Mouse (Mus musculus): ENCODE data around the gene Fam57b. TPM values are rescaled to one million over a fixed set of nuclear protein-coding genes. Genes with fewer than 3 reads are reported as not detected.
"Not testable (repeated sequence)": the region's sequence is repeated elsewhere in the genome, so short reads cannot be mapped to it uniquely, and the experiment has no call there.

Fam57b gene
- polyA plus RNA-seq, 1 experiment from 2014 or later, result 0.29 TPM

GRCm38 (mm10) chr7:126778147-126778546 is 19.3 kb upstream of the Fam57b start:
- no peak for ATAC-seq (ENCODE audit: extremely low read depth, insufficient number of reproducible peaks, low FRiP score, low TSS enrichment)
- 78% methylated on average over 3 of the region's 3 CpGs for WGBS
- Histone ChIP-seq H3K36me3 (peaks cover 19% of the 10 kb centered on the region), H3K4me3 (peak overlapping the region; percentile 81), H3K27me3 (replicated peaks) (no peaks in the 10 kb centered on the region), H3K4me1 (peaks cover 53% of the 10 kb centered on the region), H3K27ac (replicated peaks) (no peak overlapping the region), H3K9me3 (no peaks in the 10 kb centered on the region), H3K9ac (peak overlapping the region; percentile 98), H3K4me2 (peak overlapping the region; percentile 91)

DNA sequence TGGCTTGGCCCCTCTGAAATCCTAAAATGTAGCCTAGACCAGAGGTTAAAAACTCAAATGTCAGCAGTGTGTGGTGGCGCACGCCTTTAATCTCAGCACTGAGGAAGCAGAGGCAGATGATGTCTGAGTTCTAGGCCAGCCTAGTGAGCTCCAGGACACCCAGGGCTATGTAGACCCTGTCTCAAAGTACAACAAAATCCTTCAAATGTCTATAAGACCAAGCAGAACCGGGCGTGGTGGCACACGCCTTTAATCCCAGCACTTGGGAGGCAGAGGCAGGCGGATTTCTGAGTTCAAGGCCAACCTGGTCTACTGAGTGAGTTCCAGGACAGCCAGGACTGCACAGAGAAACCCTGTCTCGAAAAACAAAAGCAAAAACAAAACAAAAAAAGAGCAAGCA is 18.4 kb upstream of the Fam57b start:
- H3K27ac ChIP-seq (replicated peaks); H3K27me3 ChIP-seq (replicated peaks): not testable (repeated sequence)

DNA sequence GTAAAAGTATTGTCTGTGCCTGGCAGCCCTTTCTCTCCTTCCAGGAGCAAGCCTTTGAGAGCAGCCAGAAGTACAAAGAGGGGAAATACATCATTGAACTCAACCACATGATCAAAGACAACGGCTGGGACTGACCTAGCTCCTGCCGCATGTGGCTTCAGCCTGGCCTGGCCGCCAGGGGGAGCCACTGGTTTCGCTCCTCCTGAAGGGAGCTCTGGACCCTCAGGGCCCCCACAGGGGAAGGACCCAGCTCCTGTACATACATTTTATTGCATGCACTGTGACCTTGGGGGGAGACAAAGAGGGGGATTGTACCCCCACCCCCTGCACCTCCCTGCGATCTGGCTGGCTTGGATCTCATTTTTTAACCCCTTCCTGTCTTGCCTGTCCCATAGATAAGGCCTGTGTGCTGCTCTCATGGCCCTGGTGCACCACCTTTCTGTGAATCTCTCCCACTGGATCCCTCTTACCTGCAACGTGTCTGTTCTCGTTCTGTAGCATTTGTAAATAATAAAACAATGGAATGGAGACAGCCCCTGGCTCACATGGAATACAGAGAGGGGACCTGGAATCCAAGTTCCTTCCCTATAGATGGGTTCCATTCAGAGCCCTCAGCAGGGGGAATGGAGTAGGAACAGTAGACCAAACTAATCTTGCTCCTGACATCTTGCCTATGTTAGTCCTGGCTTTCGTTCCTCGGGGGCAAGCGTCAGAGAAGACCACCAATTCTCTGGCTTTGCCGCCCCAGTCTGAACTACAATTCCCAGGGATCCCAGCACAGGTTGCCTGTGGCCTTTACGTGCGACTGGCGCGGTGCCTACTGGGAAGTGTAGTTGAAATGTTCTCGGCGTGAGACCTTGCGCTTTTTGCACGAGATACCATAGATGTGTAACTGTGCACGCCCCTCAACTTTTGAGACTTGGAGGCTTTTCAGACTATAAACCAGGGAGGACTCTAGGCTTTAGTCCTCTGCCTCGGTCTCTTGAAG is 17.2 kb upstream of the Fam57b start:
- H3K4me2 ChIP-seq, result peak overlapping the region; percentile 87
- H3K36me3 ChIP-seq, result peaks cover 31% of the 10 kb centered on the region
- H3K9me3 ChIP-seq, result no peaks in the 10 kb centered on the region
- H3K9ac ChIP-seq, result peak overlapping the region; percentile 82
- H3K4me1 ChIP-seq, result peaks cover 53% of the 10 kb centered on the region
- H3K27ac ChIP-seq (replicated peaks), result peak overlapping the region; percentile 71
- H3K4me3 ChIP-seq, result peak overlapping the region; percentile 55
- WGBS, result 1% methylated on average over 21 of the region's 21 CpGs
- no peaks in the 10 kb centered on the region for H3K27me3 ChIP-seq (replicated peaks)
- no peak for ATAC-seq (ENCODE audit: extremely low read depth, insufficient number of reproducible peaks, low FRiP score, low TSS enrichment)

More for the DNA sequence above, 18.4 kb upstream of the Fam57b start:
- 82% methylated on average over 7 of the region's 7 CpGs for WGBS
- H3K4me1 ChIP-seq, result peaks cover 53% of the 10 kb centered on the region
- 0 out of 2 replicates have a peak overlapping the region, but pooled peaks have one; percentile 91 for H3K4me2 ChIP-seq
- not testable (repeated sequence) for ATAC-seq (ENCODE audit: extremely low read depth, insufficient number of reproducible peaks, low FRiP score, low TSS enrichment); H3K9ac ChIP-seq; H3K9me3 ChIP-seq; H3K4me3 ChIP-seq
- peaks cover 20% of the 10 kb centered on the region for H3K36me3 ChIP-seq

- no peaks in the 10 kb centered on the region for H3K9me3 ChIP-seq
- H3K27me3 ChIP-seq (replicated peaks), result no peaks in the 10 kb centered on the region
- H3K4me2 ChIP-seq, result peak within 1 kb of the TSS; percentile 87
- peak within 1 kb of the TSS; percentile 82 for H3K9ac ChIP-seq
- peak within 1 kb of the TSS; percentile 55 for H3K4me3 ChIP-seq
- peaks cover 46% of the 10 kb centered on the region for H3K4me1 ChIP-seq
- 8% methylated on average over 22 of the region's 22 CpGs for WGBS
- peaks cover 35% of the 10 kb centered on the region for H3K36me3 ChIP-seq
- H3K27ac ChIP-seq (replicated peaks), result peak within 1 kb of the TSS; percentile 4; the same call in 1 of the 2 replicates
- no peak for ATAC-seq (ENCODE audit: extremely low read depth, insufficient number of reproducible peaks, low FRiP score, low TSS enrichment)
These were observed 16.4 kb upstream of the Fam57b start, which contains the start of gene Tbx6 for GRCm38 (mm10) chr7:126780971-126781635. TSS of gene Tbx6 (plus strand) at chr7:126781483.

DNA sequence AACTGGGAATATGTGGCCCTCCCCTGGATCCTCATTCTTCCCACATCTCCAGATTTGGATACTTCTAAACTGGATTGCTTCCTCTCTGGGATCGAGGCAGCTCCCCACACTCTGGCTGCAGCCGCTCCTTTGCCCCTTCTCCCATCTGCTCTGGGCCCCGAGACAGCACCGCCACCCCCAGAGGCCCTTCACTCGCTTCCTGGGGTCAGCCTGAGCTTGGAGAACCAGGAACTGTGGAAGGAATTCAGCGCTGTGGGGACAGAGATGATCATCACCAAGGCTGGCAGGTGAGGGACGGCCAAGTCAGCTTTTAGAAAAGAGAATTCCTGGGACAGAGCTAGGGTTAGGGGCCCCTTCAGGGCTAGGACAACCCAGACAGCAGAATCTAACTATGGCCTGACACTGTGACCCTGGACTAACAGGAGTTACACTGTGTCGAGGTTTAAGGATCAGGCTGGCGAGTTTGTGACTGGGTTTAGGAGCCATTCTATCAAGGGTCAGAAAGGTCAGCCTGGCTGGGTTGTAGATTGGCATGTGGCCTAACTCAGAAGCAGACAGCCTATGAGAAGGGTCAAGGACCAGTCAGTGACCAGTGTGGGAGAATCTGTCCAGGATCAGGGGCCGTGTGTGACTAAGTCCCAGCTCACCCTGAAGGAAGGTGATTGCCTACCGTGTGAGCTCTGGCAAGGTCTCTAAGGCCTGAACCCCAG is 15.7 kb upstream of the Fam57b start:
- WGBS, result 37% methylated on average over 11 of the region's 11 CpGs
- Histone ChIP-seq H3K27ac (replicated peaks) (peak overlapping the region; percentile 4; the same call in 1 of the 2 replicates), H3K9me3 (no peaks in the 10 kb centered on the region), H3K9ac (peak overlapping the region; percentile 82), H3K27me3 (replicated peaks) (no peaks in the 10 kb centered on the region), H3K4me2 (peak overlapping the region; percentile 87), H3K36me3 (peaks cover 42% of the 10 kb centered on the region), H3K4me3 (peak overlapping the region; percentile 55), H3K4me1 (peaks cover 42% of the 10 kb centered on the region)
- ATAC-seq (ENCODE audit: extremely low read depth, insufficient number of reproducible peaks, low FRiP score, low TSS enrichment), result no peak

DNA sequence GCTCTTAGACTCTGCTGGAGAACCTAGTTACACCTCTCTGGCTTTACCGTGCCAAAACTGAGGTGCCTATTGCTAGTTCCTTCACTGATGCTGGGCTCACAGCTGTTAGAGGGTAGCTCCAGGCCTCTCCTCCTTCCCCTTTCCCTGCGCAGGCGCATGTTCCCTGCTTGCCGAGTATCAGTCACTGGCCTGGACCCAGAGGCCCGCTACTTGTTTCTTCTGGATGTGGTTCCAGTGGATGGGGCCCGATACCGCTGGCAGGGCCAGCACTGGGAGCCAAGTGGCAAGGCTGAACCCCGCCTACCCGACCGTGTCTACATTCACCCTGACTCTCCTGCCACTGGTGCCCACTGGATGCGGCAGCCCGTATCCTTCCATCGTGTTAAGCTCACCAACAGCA is 14.8 kb upstream of the Fam57b start:
- H3K36me3 ChIP-seq, result peaks cover 51% of the 10 kb centered on the region
- peaks cover 34% of the 10 kb centered on the region for H3K4me1 ChIP-seq
- H3K27me3 ChIP-seq (replicated peaks), result no peaks in the 10 kb centered on the region
- no peak for ATAC-seq (ENCODE audit: extremely low read depth, insufficient number of reproducible peaks, low FRiP score, low TSS enrichment)
- WGBS, result 81% methylated on average over 13 of the region's 13 CpGs
- H3K4me2 ChIP-seq, result no peak overlapping the region
- H3K9me3 ChIP-seq, result no peaks in the 10 kb centered on the region
- no peak overlapping the region for H3K27ac ChIP-seq (replicated peaks)
- no peak overlapping the region for H3K9ac ChIP-seq
- H3K4me3 ChIP-seq, result no peak overlapping the region

DNA sequence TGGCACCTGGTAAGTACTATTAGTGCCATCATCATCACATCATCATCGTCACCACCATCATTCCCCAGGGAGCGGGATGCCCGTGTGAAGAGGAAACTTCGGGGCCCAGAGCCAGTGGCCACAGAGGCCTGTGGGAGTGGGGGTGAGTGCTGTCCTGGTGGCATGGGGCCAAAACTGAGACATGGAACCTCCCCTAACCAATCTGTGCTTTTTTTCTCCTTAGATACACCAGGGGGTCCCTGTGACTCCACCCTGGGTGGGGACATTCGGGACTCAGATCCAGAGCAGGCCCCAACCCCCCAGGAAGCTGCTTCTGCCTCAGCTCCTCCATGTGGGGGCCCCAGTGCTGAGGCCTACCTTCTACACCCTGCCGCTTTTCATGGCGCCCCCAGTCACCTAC is 13.0 kb upstream of the Fam57b start:
- ATAC-seq (ENCODE audit: extremely low read depth, insufficient number of reproducible peaks, low FRiP score, low TSS enrichment), result no peak
- H3K36me3 ChIP-seq, result peaks cover 61% of the 10 kb centered on the region
- WGBS, result 65% methylated on average over 7 of the region's 7 CpGs
- H3K27ac ChIP-seq (replicated peaks), result no peak overlapping the region
- no peaks in the 10 kb centered on the region for H3K27me3 ChIP-seq (replicated peaks)
- H3K4me1 ChIP-seq, result peaks cover 23% of the 10 kb centered on the region
- H3K4me2 ChIP-seq, result no peak overlapping the region
- H3K4me3 ChIP-seq, result no peak overlapping the region
- no peak overlapping the region for H3K9ac ChIP-seq
- H3K9me3 ChIP-seq, result no peaks in the 10 kb centered on the region

DNA sequence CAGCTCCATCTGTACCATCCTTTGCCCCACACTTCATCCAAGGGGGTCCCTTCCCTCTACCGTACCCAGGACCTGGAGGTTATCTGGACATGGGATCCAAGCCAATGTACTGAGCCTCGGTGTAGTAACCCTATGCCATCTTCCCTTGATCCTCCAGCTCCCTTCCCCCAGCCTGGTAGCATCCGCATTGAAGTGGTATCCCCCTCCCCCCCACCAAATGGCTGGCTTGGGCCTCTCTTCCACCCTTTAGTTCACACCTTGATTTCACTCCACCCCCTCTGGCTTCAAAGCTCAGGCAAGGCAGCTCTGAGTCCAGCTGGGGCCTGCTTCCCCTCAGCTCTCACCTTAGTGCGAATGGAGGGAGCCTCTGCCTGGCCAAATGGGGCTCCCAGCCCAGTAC is 12.4 kb upstream of the Fam57b start:
- Histone ChIP-seq H3K36me3 (peaks cover 67% of the 10 kb centered on the region), H3K4me3 (no peak overlapping the region), H3K9ac (0 out of 2 replicates have a peak overlapping the region, but pooled peaks have one; percentile 10), H3K27me3 (replicated peaks) (no peaks in the 10 kb centered on the region), H3K4me1 (peaks cover 23% of the 10 kb centered on the region), H3K9me3 (no peaks in the 10 kb centered on the region), H3K4me2 (no peak overlapping the region), H3K27ac (replicated peaks) (no peak overlapping the region)
- WGBS, result 58% methylated on average over 4 of the region's 4 CpGs
- ATAC-seq (ENCODE audit: extremely low read depth, insufficient number of reproducible peaks, low FRiP score, low TSS enrichment), result no peak

DNA sequence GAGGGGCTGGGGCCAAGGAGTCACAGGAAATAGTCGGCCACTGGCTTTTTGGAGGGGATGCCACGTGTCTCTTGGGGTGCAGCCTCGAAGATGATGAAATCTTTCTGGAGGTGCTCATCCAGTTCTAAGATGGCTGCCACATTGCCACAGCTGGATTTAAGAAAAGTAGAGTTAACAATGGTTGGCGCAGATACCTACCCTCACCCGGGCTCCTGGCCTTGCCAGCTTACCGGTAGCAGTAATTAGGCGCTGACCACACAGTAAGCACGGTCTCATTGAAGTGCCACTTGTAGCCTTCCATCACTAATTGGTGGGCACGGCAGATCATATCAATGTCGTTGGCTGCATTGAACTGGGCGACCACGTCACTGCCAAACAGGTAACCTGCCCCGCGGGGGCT is 11.3 kb upstream of the Fam57b start:
- H3K27ac ChIP-seq (replicated peaks), result no peak overlapping the region
- H3K4me3 ChIP-seq, result no peak overlapping the region
- peaks cover 26% of the 10 kb centered on the region for H3K4me1 ChIP-seq
- H3K4me2 ChIP-seq, result no peak overlapping the region
- WGBS, result 91% methylated on average over 14 of the region's 14 CpGs
- no peaks in the 10 kb centered on the region for H3K9me3 ChIP-seq
- H3K27me3 ChIP-seq (replicated peaks), result no peaks in the 10 kb centered on the region
- peaks cover 71% of the 10 kb centered on the region for H3K36me3 ChIP-seq
- ATAC-seq (ENCODE audit: extremely low read depth, insufficient number of reproducible peaks, low FRiP score, low TSS enrichment), result no peak
- H3K9ac ChIP-seq, result no peak overlapping the region

- Histone ChIP-seq H3K36me3 (peaks cover 67% of the 10 kb centered on the region), H3K4me3 (no peak overlapping the region), H3K27ac (replicated peaks) (no peak overlapping the region), H3K27me3 (replicated peaks) (no peaks in the 10 kb centered on the region), H3K9ac (no peak overlapping the region), H3K9me3 (no peaks in the 10 kb centered on the region), H3K4me1 (peaks cover 37% of the 10 kb centered on the region), H3K4me2 (no peak overlapping the region)
- no peak for ATAC-seq (ENCODE audit: extremely low read depth, insufficient number of reproducible peaks, low FRiP score, low TSS enrichment)
- 88% methylated on average over 4 of the region's 4 CpGs for WGBS
These were observed 8.3 kb upstream of the Fam57b start for GRCm38 (mm10) chr7:126789141-126789540.
